Mouse (Mus musculus): ENCODE measurements around the gene Slc22a6. TPM values are rescaled to one million over a fixed set of nuclear protein-coding genes. Genes with fewer than 3 reads are reported as not detected.

Slc22a6 gene
- polyA plus RNA-seq, 1 experiment from 2014 or later = 0.42 TPM

Other genes with a start within 250 kb of the Slc22a6 start
- gene Slc22a30, start 212.9 kb upstream of the Slc22a6 start, polyA plus RNA-seq (2014; fragmentation: Nextera tagmentation; extraction: Ambion mirVana) = not detected in 2 replicates
- gene Slc22a8, start 26.8 kb upstream of the Slc22a6 start, polyA plus RNA-seq (2014; fragmentation: Nextera tagmentation; extraction: Ambion mirVana) = 0.28 and 0.33 TPM in 2 replicates
- 0.04 TPM in 2 replicates for gene Chrm1, start 45.8 kb downstream of the Slc22a6 start, polyA plus RNA-seq (2014; fragmentation: Nextera tagmentation; extraction: Ambion mirVana)
- gene Slc3a2, start 105.3 kb downstream of the Slc22a6 start, polyA plus RNA-seq (2014; fragmentation: Nextera tagmentation; extraction: Ambion mirVana) = 139 and 142 TPM in 2 replicates
- 74.2 and 83.7 TPM in 2 replicates for gene Wdr74, start 117.8 kb downstream of the Slc22a6 start, polyA plus RNA-seq (2014; fragmentation: Nextera tagmentation; extraction: Ambion mirVana)
- 1.5 and 2.7 TPM in 2 replicates for gene 1700092M07Rik, start 122.7 kb downstream of the Slc22a6 start, polyA plus RNA-seq (2014; fragmentation: Nextera tagmentation; extraction: Ambion mirVana)
- 85.6 and 94.7 TPM in 2 replicates for gene Stx5a, start 123.4 kb downstream of the Slc22a6 start, polyA plus RNA-seq (2014; fragmentation: Nextera tagmentation; extraction: Ambion mirVana)
- 209 and 235 TPM in 2 replicates for gene Nxf1, start 139.0 kb downstream of the Slc22a6 start, polyA plus RNA-seq (2014; fragmentation: Nextera tagmentation; extraction: Ambion mirVana)
- gene Tmem223, start 153.0 kb downstream of the Slc22a6 start, polyA plus RNA-seq (2014; fragmentation: Nextera tagmentation; extraction: Ambion mirVana) = 190 and 197 TPM in 2 replicates
- 40.8 and 45.7 TPM in 2 replicates for gene Tmem179b, start 156.4 kb downstream of the Slc22a6 start, polyA plus RNA-seq (2014; fragmentation: Nextera tagmentation; extraction: Ambion mirVana)
- gene Taf6l, start 168.4 kb downstream of the Slc22a6 start, polyA plus RNA-seq (2014; fragmentation: Nextera tagmentation; extraction: Ambion mirVana) = 15.4 and 19.6 TPM in 2 replicates
- gene Polr2g, start 180.5 kb downstream of the Slc22a6 start, polyA plus RNA-seq (2014; fragmentation: Nextera tagmentation; extraction: Ambion mirVana) = 169 and 177 TPM in 2 replicates
- 6.1 and 6.5 TPM in 2 replicates for gene Zbtb3, start 184.5 kb downstream of the Slc22a6 start, polyA plus RNA-seq (2014; fragmentation: Nextera tagmentation; extraction: Ambion mirVana)
- 51.7 and 59.7 TPM in 2 replicates for gene Ttc9c, start 201.3 kb downstream of the Slc22a6 start, polyA plus RNA-seq (2014; fragmentation: Nextera tagmentation; extraction: Ambion mirVana)
- 6.1 and 6.2 TPM in 2 replicates for gene Hnrnpul2, start 202.0 kb downstream of the Slc22a6 start, polyA plus RNA-seq (2014; fragmentation: Nextera tagmentation; extraction: Ambion mirVana)
- not detected in 2 replicates for gene AC129217.1, start 211.7 kb downstream of the Slc22a6 start, polyA plus RNA-seq (2014; fragmentation: Nextera tagmentation; extraction: Ambion mirVana)
- gene Bscl2, start 219.4 kb downstream of the Slc22a6 start, polyA plus RNA-seq (2014; fragmentation: Nextera tagmentation; extraction: Ambion mirVana) = 50.6 and 52.7 TPM in 2 replicates
- 128 and 133 TPM in 2 replicates for gene Gng3, start 221.2 kb downstream of the Slc22a6 start, polyA plus RNA-seq (2014; fragmentation: Nextera tagmentation; extraction: Ambion mirVana)
- gene Lrrn4cl, start 232.7 kb downstream of the Slc22a6 start, polyA plus RNA-seq (2014; fragmentation: Nextera tagmentation; extraction: Ambion mirVana) = 0.18 and 0.30 TPM in 2 replicates